Mouse (Mus musculus) embryonic facial prominence, embryonic 11.5 days (tissue): ENCODE measurements around the gene Tcp10a. TPM values are rescaled to one million over a fixed set of nuclear protein-coding genes. Genes with fewer than 3 reads are reported as not detected.
"Not testable (repeated sequence)": the region's sequence is repeated elsewhere in the genome, so short reads cannot be mapped to it uniquely, and the experiment has no call there.

ENCODE experiments used
- ATAC-seq: fragments of 200-750 bp; cut with Nextera tagmentation; replicated peaks from 2 replicates; pipeline ENCODE4 v1.8.0; 2017; ENCODE audit warnings: low read depth; ENCODE audit not compliant: insufficient number of reproducible peaks, low FRiP score, low TSS enrichment
- DNase-seq: peaks from one replicate; pipeline ENCODE4 v3.0.0-alpha.2; 2015; ENCODE audit warnings: low spot score
- H3K27ac ChIP-seq: fragments of 300-500 bp; sonication (generic); replicated peaks from 2 replicates; pipeline ENCODE4 v1.5.1; 2014; ENCODE audit warnings: mild to moderate bottlenecking, low read depth, low read length, control low read depth
- H3K27me3 ChIP-seq: fragments of 300-500 bp; sonication (generic); 2 replicates; pipeline ENCODE4 v1.6.1; 2014; ENCODE audit warnings: mild to moderate bottlenecking, low read length, moderate library complexity, mixed read lengths; ENCODE audit not compliant: control insufficient read depth, insufficient read depth
- H3K36me3 ChIP-seq: fragments of 300-500 bp; sonication (generic); replicated peaks from 2 replicates; pipeline ENCODE4 v1.6.1; 2014; ENCODE audit warnings: low read depth, mild to moderate bottlenecking, low read length, moderate library complexity, mixed read lengths; ENCODE audit not compliant: control insufficient read depth, insufficient read depth
- H3K4me1 ChIP-seq: fragments of 300-500 bp; sonication (generic); 2 replicates; pipeline ENCODE4 v1.6.1; 2014; ENCODE audit warnings: low read length, mixed read lengths; ENCODE audit not compliant: control insufficient read depth, insufficient read depth
- H3K4me2 ChIP-seq: fragments of 300-500 bp; sonication (generic); 2 replicates; pipeline ENCODE4 v1.6.1; 2014; ENCODE audit warnings: low read depth, mild to moderate bottlenecking, control low read depth, low read length, moderate library complexity
- H3K4me3 ChIP-seq: fragments of 300-500 bp; sonication (generic); 2 replicates; pipeline ENCODE4 v1.5.1; 2014; ENCODE audit warnings: low read depth, low read length, control low read depth
- H3K9ac ChIP-seq: fragments of 300-500 bp; sonication (generic); replicated peaks from 2 replicates; pipeline ENCODE4 v1.6.1; 2014; ENCODE audit warnings: mild to moderate bottlenecking, control low read depth, low read length
- H3K9me3 ChIP-seq: fragments of 300-500 bp; sonication (generic); replicated peaks from 2 replicates; pipeline ENCODE4 v1.6.1; 2016; ENCODE audit warnings: mild to moderate bottlenecking, low read length, inconsistent platforms, mixed read lengths; ENCODE audit not compliant: control insufficient read depth
- WGBS: fragments of 180-500 bp; shearing (Covaris S2); extraction: QIAGEN DNeasy Blood & Tissue Kit; methylation state at CpG from one replicate; pipeline ENCODE4 v1.1.7; 2014; 5-methylcytosine and 5-hydroxymethylcytosine counted together
- polyA plus RNA-seq: library from polyadenylated mRNA; unstranded; fragments of >200 nt; fragmentation: Nextera tagmentation; extraction: Ambion mirVana; gene quantifications from 2 replicates; pipeline ENCODE4 v1.2.1, GENCODE M21; 2014

Gene Tcp10a
- polyA plus RNA-seq, 1 experiment from 2014 or later: not detected

DNA sequence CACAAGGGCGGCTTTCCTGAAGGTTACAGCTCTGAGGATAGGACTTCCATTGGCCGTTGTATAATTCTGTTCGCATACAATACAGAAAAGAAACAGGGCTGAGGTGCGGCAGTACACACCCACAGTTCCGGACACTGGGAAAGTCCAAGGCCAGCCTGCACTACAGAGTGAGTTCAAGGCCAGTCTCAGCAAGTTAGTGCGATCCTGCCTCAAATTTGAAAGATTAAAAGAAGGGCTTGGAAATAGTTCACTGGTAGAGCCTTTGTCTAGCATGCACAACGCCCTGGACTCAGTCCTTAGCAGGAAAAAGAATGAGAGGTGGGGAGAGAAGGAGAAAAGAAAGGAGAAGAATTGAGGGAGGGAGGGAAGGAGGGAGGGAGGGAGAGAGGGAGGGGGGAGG, 70.7 kb downstream of the Tcp10a start:
- not testable (repeated sequence) for H3K36me3 ChIP-seq, DNase-seq, H3K4me1 ChIP-seq, H3K9me3 ChIP-seq, ATAC-seq, H3K27me3 ChIP-seq, H3K27ac ChIP-seq, H3K4me2 ChIP-seq, H3K4me3 ChIP-seq, H3K9ac ChIP-seq
- 85% methylated on average over 7 of the region's 7 CpGs for WGBS

Other genes with a start within 250 kb of the Tcp10a start
- 20.4 and 21.4 TPM in 2 replicates for gene Rps6ka2, start 154.5 kb upstream of the Tcp10a start, polyA plus RNA-seq
- gene Ttll2, start 28.1 kb downstream of the Tcp10a start, polyA plus RNA-seq: not detected in 2 replicates
- gene Gm49630, start 47.3 kb downstream of the Tcp10a start, polyA plus RNA-seq: not detected in 2 replicates
- gene Unc93a2, start 60.8 kb downstream of the Tcp10a start, polyA plus RNA-seq: not detected in 2 replicates